Mouse (Mus musculus) ES-E14 (cell line): Measurements from ENCODE around the gene Fezf2.

ENCODE experiments used
- HCFC1 ChIP-seq: IDR thresholded peaks from 2 replicates; pipeline ENCODE4 v1.6.1; 2012; ENCODE audit warnings: low read length, inconsistent platforms, borderline replicate concordance; ENCODE audit not compliant: insufficient read depth
- MAFK ChIP-seq: IDR thresholded peaks from 2 replicates; pipeline ENCODE4 v1.6.1; 2014; ENCODE audit warnings: mild to moderate bottlenecking, low read depth, low read length, inconsistent platforms; ENCODE audit not compliant: insufficient read depth

DNA sequence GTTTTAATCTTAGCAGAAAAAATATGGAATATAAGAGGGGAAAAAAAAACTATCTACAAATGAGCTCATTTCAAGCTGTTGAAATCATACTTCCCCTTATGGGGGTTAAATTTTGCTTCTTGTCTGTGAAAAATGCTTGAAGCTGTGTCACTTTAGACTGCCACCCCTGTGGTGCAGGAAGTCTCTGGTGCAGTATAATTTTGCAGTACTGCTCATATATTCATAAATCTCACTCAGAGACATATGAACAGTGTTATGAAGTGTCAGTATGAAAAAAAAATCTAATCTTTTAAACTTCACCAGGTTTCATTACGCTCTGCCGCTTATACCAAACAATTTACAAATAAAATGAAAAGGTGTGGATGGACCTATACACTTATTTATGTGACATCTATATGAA, 29.3 kb upstream of the Fezf2 start:
- TF ChIP-seq HCFC1, result no peak
- no peak for TF ChIP-seq MAFK
